Mouse (Mus musculus) layer of hippocampus, adult 2 months (tissue): ENCODE data around the gene Cdx2. TPM values are rescaled to one million over a fixed set of nuclear protein-coding genes. Genes with fewer than 3 reads are reported as not detected.

Experiments
- DNase-seq, 2 experiments: peaks; one replicate each; pipeline ENCODE4 v3.0.0; 2022; ENCODE audit warnings: low spot score in 2 of 2
- H3K27ac ChIP-seq: fragments of 200-600 bp; 2 replicates; pipeline ENCODE4 v1.8.1; 2022
- H3K4me3 ChIP-seq: fragments of 200-600 bp; 2 replicates; pipeline ENCODE4 v1.8.1; 2022; ENCODE audit warnings: mild to moderate bottlenecking
- CTCF ChIP-seq: fragments of 200-600 bp; conservative IDR thresholded peaks from 2 replicates; pipeline ENCODE4 v1.8.1; 2022; ENCODE audit warnings: antibody characterized with exemption, mild to moderate bottlenecking, moderate library complexity
- long read RNA-seq, 2 experiments: library from polyadenylated mRNA; stranded (forward); transcript quantifications; one replicate each; pipeline ENCODE4 v2.0.0; 2021; ENCODE audit warnings: borderline mapping rate in 2 of 2
- total RNA-seq, 2 experiments: library from RNA; stranded (reverse); gene quantifications; 2 replicates each; pipeline ENCODE4 v1.2.3; 2021

Cdx2 gene
- total RNA-seq = not detected
- long read RNA-seq, experiment 1 = 0 reads
- long read RNA-seq, experiment 2 = 0 reads

GRCm38 (mm10) chr5:147306638-147307397 is at the start of gene Cdx2:
Gene Cdx2, minus strand, starts transcription at chr5:147307270.
- no peak for TF ChIP-seq CTCF
- H3K27ac ChIP-seq = no peak within 1 kb of the TSS
- no peak for DNase-seq
- H3K4me3 ChIP-seq = no peak within 1 kb of the TSS

GRCm38 (mm10) chr5:147356260-147357055 is 49.4 kb upstream of the Cdx2 start:
- no peak for TF ChIP-seq CTCF
- DNase-seq = no peak
- Histone ChIP-seq H3K4me3 (no peak overlapping the region), H3K27ac (peak overlapping the region; percentile 89; the same call in 1 of the 2 replicates)

GRCm38 (mm10) chr5:147355788-147356187 is 48.7 kb upstream of the Cdx2 start:
- H3K27ac ChIP-seq = peak overlapping the region; percentile 89; the same call in 1 of the 2 replicates
- no peak overlapping the region for H3K4me3 ChIP-seq
- DNase-seq = no peak
- no peak for TF ChIP-seq CTCF

- H3K4me3 ChIP-seq = no peak overlapping the region
- DNase-seq = no peak
- TF ChIP-seq CTCF = no peak
- H3K27ac ChIP-seq = peak overlapping the region; percentile 89
Observed at GRCm38 (mm10) chr5:147354985-147355384, 47.9 kb upstream of the Cdx2 start.

GRCm38 (mm10) chr5:147354161-147354780 is 47.2 kb upstream of the Cdx2 start:
- H3K4me3 ChIP-seq = no peak overlapping the region
- peak; percentile 45 for TF ChIP-seq CTCF
- peak; percentile 76 to 88 for DNase-seq
- H3K27ac ChIP-seq = peak overlapping the region; percentile 89

- Histone ChIP-seq H3K4me3 (no peak overlapping the region), H3K27ac (no peak overlapping the region)
- DNase-seq = no peak
- no peak for TF ChIP-seq CTCF
Observed at GRCm38 (mm10) chr5:147351931-147352330, 44.9 kb upstream of the Cdx2 start.

- DNase-seq = no peak
- H3K4me3 ChIP-seq = no peak overlapping the region
- TF ChIP-seq CTCF = peak; percentile 50
- H3K27ac ChIP-seq = no peak overlapping the region
Observed at GRCm38 (mm10) chr5:147345981-147346380, 38.9 kb upstream of the Cdx2 start.

GRCm38 (mm10) chr5:147343904-147344303 is 36.8 kb upstream of the Cdx2 start:
- Histone ChIP-seq H3K27ac (no peak overlapping the region), H3K4me3 (no peak overlapping the region)
- no peak for TF ChIP-seq CTCF
- DNase-seq = no peak

GRCm38 (mm10) chr5:147342901-147343300 is 35.8 kb upstream of the Cdx2 start:
- Histone ChIP-seq H3K27ac (no peak overlapping the region), H3K4me3 (no peak overlapping the region)
- TF ChIP-seq CTCF = no peak
- no peak for DNase-seq

- no peak for TF ChIP-seq CTCF
- Histone ChIP-seq H3K27ac (no peak overlapping the region), H3K4me3 (no peak overlapping the region)
- DNase-seq = no peak
Observed at GRCm38 (mm10) chr5:147340741-147341414, 33.8 kb upstream of the Cdx2 start.

GRCm38 (mm10) chr5:147339560-147339959 is 32.5 kb upstream of the Cdx2 start:
- Histone ChIP-seq H3K4me3 (no peak overlapping the region), H3K27ac (no peak overlapping the region)
- no peak for TF ChIP-seq CTCF
- DNase-seq = no peak

GRCm38 (mm10) chr5:147338967-147339366 is 31.9 kb upstream of the Cdx2 start:
- Histone ChIP-seq H3K4me3 (no peak overlapping the region), H3K27ac (no peak overlapping the region)
- no peak for DNase-seq
- TF ChIP-seq CTCF = no peak
